Mouse (Mus musculus) kidney, adult 2 months (tissue): ENCODE measurements around the gene Rtn4ip1.

Source experiments
- CTCF ChIP-seq: fragments of 200-500 bp; conservative IDR thresholded peaks from 2 replicates; pipeline ENCODE4 v1.5.1; 2011; ENCODE audit warnings: low read depth, mild to moderate bottlenecking, control low read depth, low read length, moderate library complexity, mixed read lengths; ENCODE audit not compliant: insufficient read depth, insufficient read length
- POLR2A ChIP-seq: fragments of 200-500 bp; IDR thresholded peaks from one replicate; pipeline ENCODE4 v1.6.1; 2011; ENCODE audit warnings: low read depth, low read length, control low read depth

DNA sequence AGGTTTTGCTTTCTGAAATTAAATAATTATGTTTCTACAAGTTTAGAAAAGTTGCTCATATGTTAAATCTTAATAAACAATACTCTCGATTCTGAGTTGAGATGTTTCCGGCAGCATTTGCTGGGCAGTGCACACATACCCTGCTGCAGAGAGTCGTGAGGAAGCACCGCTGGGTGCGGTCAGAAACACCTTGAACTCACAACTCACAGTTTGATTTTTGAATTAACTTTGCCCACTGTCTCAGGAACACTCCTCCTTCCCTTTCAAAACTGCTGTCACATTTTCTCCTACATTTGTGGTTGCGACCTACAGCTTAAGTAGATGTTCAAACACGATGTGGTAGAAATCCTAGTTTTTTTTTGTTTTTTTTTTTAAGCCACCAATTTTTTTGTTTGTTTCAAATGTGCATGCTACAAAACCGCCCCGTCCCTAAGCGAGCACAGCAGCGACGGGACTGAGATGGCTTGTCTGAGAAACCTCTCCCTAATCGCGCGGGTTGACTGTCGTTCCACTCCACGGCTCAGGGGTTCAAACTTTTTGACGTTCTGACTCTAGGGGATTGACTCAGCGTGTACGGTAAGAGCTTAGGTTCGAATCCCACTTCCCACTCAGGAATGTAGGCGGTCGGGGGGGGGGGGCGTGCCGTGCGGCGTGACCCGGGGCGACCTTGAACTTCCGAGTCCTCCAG lies 580 bp upstream of the Rtn4ip1 start:
- TF ChIP-seq CTCF (no peak), POLR2A (no peak)
